Mouse (Mus musculus): ENCODE data around the gene Etl4. TPM values are rescaled to one million over a fixed set of nuclear protein-coding genes. Genes with fewer than 3 reads are reported as not detected.

Gene Etl4
- polyA plus RNA-seq, 1 experiment from 2014 or later, result 27.7 TPM

DNA sequence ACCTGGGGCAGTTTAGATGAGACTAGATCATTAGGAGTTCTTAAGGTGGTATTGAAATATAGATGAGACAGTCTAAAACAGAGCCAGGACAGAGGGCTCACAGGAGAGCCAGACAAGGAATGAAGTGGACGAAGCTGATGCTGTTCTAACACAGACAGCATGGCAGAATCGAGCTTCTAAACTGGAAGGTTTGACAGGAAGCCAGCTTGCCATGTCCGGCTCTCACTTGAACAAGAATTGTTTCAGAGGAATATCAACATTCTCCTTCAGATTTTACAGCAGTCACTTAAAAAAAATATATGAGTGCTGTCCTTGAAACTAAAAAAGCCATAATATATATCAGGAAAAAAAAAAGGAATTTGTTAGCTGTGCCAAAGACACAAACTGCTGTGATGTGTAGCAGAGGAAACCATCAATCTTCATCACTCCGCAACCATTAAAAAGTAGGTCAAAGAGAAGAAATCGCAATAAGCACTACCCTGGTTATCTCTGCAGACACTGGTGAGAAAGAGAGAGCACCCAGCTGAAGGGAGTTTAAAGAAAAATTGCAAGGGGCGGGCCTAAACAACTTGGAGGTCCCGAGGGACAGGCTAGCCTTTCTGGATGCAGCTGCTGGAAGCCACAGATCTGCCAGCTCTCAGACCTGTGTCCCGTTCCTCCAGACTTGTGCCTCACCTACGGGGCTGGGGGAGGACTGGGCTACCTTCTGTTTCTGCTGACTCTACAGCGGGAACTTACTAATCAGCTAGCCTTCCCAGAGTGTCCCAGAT is 534.3 kb downstream of the Etl4 start:
- no peak overlapping the region for H3K4me3 ChIP-seq (ENCODE audit: low read length)
- H3K27me3 ChIP-seq (replicated peaks; ENCODE audit: control insufficient read depth, insufficient read depth, low read length), result no peaks in the 10 kb centered on the region
- H3K36me3 ChIP-seq (ENCODE audit: control insufficient read depth, insufficient read depth, low read length), result no peaks in the 10 kb centered on the region
- 48% methylated on average over 10 of the region's 10 CpGs for WGBS
- no peak overlapping the region for H3K4me2 ChIP-seq (ENCODE audit: low read depth, low read length)
- H3K4me1 ChIP-seq (ENCODE audit: control insufficient read depth, insufficient read depth, low read length), result peaks cover 6% of the 10 kb centered on the region; the same call in 1 of the 2 replicates
- no peaks in the 10 kb centered on the region for H3K9me3 ChIP-seq (ENCODE audit: control insufficient read depth, low read length)
- no peak overlapping the region for H3K9ac ChIP-seq (ENCODE audit: low read depth, low read length)
- peak overlapping the region; percentile 27 for H3K27ac ChIP-seq (ENCODE audit: low read length)
- ATAC-seq, result peak; percentile 28; the same call in 1 of the 2 replicates

DNA sequence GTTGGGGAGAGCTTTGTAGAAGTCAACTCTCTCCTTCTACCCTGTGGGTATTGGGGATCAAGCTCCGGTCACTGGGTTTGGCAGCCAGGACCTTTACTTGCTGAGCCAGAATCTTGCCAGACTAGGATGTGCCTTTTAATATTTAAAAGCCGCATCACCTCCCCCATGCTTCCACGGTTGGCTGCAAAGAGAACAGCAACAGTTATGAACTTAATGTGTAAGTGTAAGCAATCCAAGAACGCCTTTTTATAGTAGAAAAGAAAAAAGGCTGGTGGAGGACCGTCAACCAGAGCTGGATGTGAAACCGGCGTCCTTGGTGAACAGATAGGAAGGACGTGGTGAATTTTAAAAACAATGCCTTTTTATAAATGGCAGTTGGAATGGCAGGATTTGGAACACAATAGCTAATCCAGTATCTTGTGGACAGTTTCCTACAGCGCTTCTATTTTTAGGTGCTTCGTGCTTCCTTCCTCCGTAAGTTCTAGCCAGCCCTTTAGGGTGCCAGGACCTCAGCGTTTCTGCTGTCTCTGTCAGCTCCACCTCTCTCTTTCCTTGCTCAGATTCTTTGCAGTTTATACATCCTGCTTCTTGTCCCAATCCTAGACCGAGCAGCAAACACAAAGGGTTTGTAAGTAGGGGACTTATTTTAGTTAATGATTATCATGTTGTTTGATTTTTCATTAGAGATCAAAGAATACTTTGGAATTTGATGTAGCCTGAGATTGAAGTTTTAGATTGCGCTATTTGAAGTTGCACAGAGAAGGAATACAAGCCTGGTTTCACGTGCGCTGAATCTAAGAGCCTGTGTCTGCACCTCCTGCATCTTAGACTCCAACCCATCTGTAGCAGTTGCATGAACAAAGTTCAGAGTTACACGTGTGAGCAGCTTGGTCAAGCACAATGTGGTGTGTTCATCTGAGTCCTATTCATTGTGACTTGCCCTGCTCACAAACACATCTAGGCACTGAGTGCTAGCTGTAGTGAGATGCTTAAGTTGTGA is 535.9 kb downstream of the Etl4 start:
- peak; percentile 68 for ATAC-seq
- Histone ChIP-seq H3K4me3 (ENCODE audit: low read length) (no peak overlapping the region), H3K36me3 (ENCODE audit: control insufficient read depth, insufficient read depth, low read length) (no peaks in the 10 kb centered on the region), H3K27ac (ENCODE audit: low read length) (peak overlapping the region; percentile 41; the same call in 1 of the 2 replicates), H3K4me1 (ENCODE audit: control insufficient read depth, insufficient read depth, low read length) (peaks cover 6% of the 10 kb centered on the region; the same call in 1 of the 2 replicates), H3K9me3 (ENCODE audit: control insufficient read depth, low read length) (no peaks in the 10 kb centered on the region), H3K27me3 (replicated peaks; ENCODE audit: control insufficient read depth, insufficient read depth, low read length) (no peaks in the 10 kb centered on the region), H3K9ac (ENCODE audit: low read depth, low read length) (no peak overlapping the region), H3K4me2 (ENCODE audit: low read depth, low read length) (peak overlapping the region; percentile 11; the same call in 1 of the 2 replicates)
- 51% methylated on average over 17 of the region's 17 CpGs for WGBS

DNA sequence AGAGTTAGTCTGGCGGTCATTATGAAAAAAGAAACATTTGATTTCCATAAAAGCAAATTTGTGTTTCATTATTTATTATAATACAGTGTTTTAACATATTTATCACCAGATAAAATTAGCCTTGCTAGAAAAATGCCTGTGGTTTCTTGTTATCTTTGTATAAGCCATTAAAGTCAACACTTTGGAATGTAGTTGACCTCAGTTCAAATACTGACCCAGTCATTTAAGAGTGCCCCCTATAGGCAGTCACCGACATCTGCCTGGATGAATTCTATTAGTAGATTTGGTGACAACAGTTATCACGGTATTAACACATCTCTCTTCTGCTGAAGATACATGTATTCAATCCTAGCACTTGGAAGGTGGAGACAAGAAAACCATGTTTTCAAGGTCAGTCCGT is 536.6 kb downstream of the Etl4 start:
- Histone ChIP-seq H3K4me2 (ENCODE audit: low read depth, low read length) (no peak overlapping the region), H3K4me1 (ENCODE audit: control insufficient read depth, insufficient read depth, low read length) (peaks cover 6% of the 10 kb centered on the region; the same call in 1 of the 2 replicates), H3K4me3 (ENCODE audit: low read length) (no peak overlapping the region), H3K27ac (ENCODE audit: low read length) (no peak overlapping the region; the same call in 1 of the 2 replicates), H3K27me3 (replicated peaks; ENCODE audit: control insufficient read depth, insufficient read depth, low read length) (no peaks in the 10 kb centered on the region), H3K9ac (ENCODE audit: low read depth, low read length) (no peak overlapping the region), H3K9me3 (ENCODE audit: control insufficient read depth, low read length) (no peaks in the 10 kb centered on the region), H3K36me3 (ENCODE audit: control insufficient read depth, insufficient read depth, low read length) (no peaks in the 10 kb centered on the region)
- ATAC-seq, result no peak
- WGBS, result 71% methylated on average over 4 of the region's 4 CpGs

DNA sequence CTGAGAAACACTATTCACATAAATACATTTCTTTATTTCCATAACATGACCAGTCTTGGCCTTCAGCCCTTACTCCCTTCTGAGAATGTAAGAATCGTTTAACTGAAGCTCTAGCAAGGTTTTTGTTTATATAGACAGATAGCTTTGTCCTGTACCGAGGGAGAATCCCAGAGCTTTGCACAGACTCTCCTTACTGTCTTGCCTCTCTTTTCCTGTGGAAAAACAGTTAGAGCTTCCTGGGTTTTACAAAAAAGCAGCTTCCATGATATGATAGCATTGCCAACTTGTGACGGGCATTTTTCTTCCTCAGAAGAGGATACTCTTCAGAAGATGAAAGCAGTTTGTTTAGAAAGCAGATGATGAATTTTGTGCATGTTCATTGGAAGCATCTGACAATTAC is 541.4 kb downstream of the Etl4 start:
- 0 out of 2 replicates have a peak, but pooled peaks have one; percentile 48 for ATAC-seq
- no peak overlapping the region for H3K4me3 ChIP-seq (ENCODE audit: low read length)
- 26% methylated on average over 3 of the region's 3 CpGs for WGBS
- H3K27me3 ChIP-seq (replicated peaks; ENCODE audit: control insufficient read depth, insufficient read depth, low read length), result no peaks in the 10 kb centered on the region
- peak overlapping the region; percentile 45; the same call in 1 of the 2 replicates for H3K27ac ChIP-seq (ENCODE audit: low read length)
- H3K9me3 ChIP-seq (ENCODE audit: control insufficient read depth, low read length), result no peaks in the 10 kb centered on the region
- H3K4me2 ChIP-seq (ENCODE audit: low read depth, low read length), result no peak overlapping the region
- no peak overlapping the region for H3K9ac ChIP-seq (ENCODE audit: low read depth, low read length)
- 0 out of 2 replicates have a peak, but pooled peaks cover 2% of the 10 kb centered on the region for H3K4me1 ChIP-seq (ENCODE audit: control insufficient read depth, insufficient read depth, low read length)
- H3K36me3 ChIP-seq (ENCODE audit: control insufficient read depth, insufficient read depth, low read length), result no peaks in the 10 kb centered on the region

DNA sequence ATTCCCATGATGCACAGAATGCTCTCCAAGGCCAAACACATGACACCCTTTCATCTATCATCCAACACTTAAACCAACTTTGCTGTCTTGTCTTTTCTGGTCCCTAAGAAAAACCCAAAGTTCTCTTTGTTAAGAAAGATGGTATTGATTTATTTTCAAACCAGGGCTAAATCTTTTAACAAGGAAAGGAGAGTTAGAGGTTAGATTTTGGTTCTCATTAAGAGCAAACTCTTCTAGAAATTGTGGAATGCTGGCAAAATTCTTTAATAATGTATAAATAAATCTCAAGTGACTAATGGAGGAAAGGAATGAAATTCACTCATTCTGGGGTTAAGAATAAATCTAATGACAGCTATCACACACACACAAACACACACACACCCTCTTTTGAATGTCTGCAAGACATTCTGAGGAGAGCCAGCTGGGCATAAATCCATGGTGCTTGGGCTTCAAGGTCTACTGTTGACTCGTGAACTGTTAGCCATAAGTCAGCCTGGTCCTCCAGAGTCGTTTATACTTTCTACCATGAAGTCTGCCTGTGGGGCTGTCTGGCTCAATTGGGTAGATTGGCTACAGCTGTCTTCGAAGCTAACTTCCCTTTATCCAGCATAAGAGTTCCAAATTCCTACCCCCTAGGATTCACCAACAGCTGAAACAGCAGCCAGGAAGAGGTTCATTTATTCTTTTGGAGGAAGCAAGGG is 544.1 kb downstream of the Etl4 start:
- no peak overlapping the region for H3K4me3 ChIP-seq (ENCODE audit: low read length)
- no peak overlapping the region for H3K4me2 ChIP-seq (ENCODE audit: low read depth, low read length)
- H3K9me3 ChIP-seq (ENCODE audit: control insufficient read depth, low read length), result no peaks in the 10 kb centered on the region
- 50% methylated on average over 3 of the region's 3 CpGs for WGBS
- H3K9ac ChIP-seq (ENCODE audit: low read depth, low read length), result no peak overlapping the region
- no peaks in the 10 kb centered on the region for H3K27me3 ChIP-seq (replicated peaks; ENCODE audit: control insufficient read depth, insufficient read depth, low read length)
- H3K4me1 ChIP-seq (ENCODE audit: control insufficient read depth, insufficient read depth, low read length), result 0 out of 2 replicates have a peak, but pooled peaks cover 2% of the 10 kb centered on the region
- H3K27ac ChIP-seq (ENCODE audit: low read length), result no peak overlapping the region
- no peaks in the 10 kb centered on the region for H3K36me3 ChIP-seq (ENCODE audit: control insufficient read depth, insufficient read depth, low read length)
- ATAC-seq, result peak; percentile 73

DNA sequence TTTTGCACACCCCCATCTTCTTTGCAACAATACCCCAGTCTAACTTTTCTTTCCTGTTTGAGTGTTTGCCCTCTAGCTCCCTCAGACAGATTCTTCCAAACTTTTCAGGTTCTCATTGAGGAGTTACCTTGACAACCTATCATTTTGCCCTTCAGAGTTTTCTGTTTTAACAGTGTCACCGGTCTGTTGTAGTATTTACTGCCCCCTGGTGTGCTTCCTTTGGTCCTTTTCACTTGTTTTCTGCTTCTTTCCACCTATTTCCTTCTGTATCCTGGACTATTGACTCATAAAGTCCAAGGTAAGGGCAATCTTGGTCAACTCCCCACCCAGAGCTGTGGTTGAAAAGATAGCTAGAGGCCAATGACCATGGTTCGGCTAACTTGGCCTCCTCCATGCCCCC is 569.6 kb downstream of the Etl4 start:
- H3K4me1 ChIP-seq (ENCODE audit: control insufficient read depth, insufficient read depth, low read length), result no peaks in the 10 kb centered on the region
- no peak overlapping the region for H3K27ac ChIP-seq (ENCODE audit: low read length)
- no peak overlapping the region for H3K4me2 ChIP-seq (ENCODE audit: low read depth, low read length)
- no peak overlapping the region for H3K4me3 ChIP-seq (ENCODE audit: low read length)
- H3K27me3 ChIP-seq (replicated peaks; ENCODE audit: control insufficient read depth, insufficient read depth, low read length), result no peaks in the 10 kb centered on the region
- H3K9ac ChIP-seq (ENCODE audit: low read depth, low read length), result no peak overlapping the region
- 63% methylated on average over 2 of the region's 2 CpGs for WGBS
- H3K36me3 ChIP-seq (ENCODE audit: control insufficient read depth, insufficient read depth, low read length), result no peaks in the 10 kb centered on the region
- peak; percentile 46; the same call in 1 of the 2 replicates for ATAC-seq
- no peaks in the 10 kb centered on the region for H3K9me3 ChIP-seq (ENCODE audit: control insufficient read depth, low read length)

DNA sequence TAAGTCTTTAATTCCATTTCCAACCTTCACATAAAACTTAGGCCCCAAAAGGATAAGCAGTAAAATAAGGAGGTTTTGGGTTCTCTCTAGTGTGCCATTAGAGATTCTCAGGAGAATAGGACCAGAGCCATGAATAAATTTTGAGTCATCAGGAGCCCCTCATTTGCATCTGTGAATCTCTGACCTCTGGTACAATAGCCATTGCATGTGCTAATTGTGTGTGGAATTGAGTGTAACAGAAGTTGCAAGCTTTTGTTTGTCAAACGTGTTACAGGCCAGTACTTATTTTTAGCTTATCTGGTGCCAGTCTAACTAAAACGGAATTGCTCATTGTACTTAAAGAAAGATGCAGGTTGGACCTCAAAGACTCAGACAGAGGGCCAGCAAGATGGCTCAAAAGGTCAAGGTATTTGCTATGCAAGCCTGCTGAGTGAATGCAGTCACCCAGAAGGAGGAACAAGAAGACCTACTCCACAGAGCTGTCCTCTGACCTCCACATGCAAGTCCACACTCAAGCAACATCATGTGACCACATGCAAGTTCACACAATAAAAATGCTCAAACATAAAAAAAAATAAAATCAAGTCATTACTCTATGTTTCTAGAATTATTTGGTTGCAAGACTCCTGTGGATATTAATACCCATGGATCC is 576.7 kb downstream of the Etl4 start:
- ATAC-seq, result no peak
- Histone ChIP-seq H3K9ac (ENCODE audit: low read depth, low read length) (no peak overlapping the region), H3K9me3 (ENCODE audit: control insufficient read depth, low read length) (no peaks in the 10 kb centered on the region), H3K4me3 (ENCODE audit: low read length) (no peak overlapping the region), H3K27ac (ENCODE audit: low read length) (no peak overlapping the region), H3K4me2 (ENCODE audit: low read depth, low read length) (no peak overlapping the region), H3K4me1 (ENCODE audit: control insufficient read depth, insufficient read depth, low read length) (no peaks in the 10 kb centered on the region), H3K27me3 (replicated peaks; ENCODE audit: control insufficient read depth, insufficient read depth, low read length) (no peaks in the 10 kb centered on the region), H3K36me3 (ENCODE audit: control insufficient read depth, insufficient read depth, low read length) (no peaks in the 10 kb centered on the region)
- WGBS, result 37% methylated on average over 2 of the region's 2 CpGs

DNA sequence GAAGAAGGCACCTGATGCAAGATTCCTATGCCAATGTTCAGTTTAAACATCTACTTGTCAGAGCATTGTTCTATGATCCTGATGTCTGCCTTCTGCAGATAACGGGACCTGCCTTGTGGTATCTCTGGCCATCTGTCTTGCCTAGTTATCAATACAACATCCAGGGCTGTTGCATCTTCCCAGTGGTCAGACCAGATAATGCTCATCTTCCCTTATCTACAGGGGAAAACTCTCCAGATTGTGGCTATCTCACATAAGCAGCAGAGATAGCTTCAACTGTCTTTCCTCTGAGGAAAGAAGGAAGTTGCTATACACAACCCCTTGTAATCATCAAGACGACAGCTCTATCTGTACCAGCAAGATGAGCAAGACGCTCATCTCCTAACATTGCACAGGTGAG is 579.5 kb downstream of the Etl4 start:
- H3K9ac ChIP-seq (ENCODE audit: low read depth, low read length), result no peak overlapping the region
- H3K36me3 ChIP-seq (ENCODE audit: control insufficient read depth, insufficient read depth, low read length), result no peaks in the 10 kb centered on the region
- no peaks in the 10 kb centered on the region for H3K27me3 ChIP-seq (replicated peaks; ENCODE audit: control insufficient read depth, insufficient read depth, low read length)
- 0 out of 2 replicates have a peak, but pooled peaks cover 4% of the 10 kb centered on the region for H3K9me3 ChIP-seq (ENCODE audit: control insufficient read depth, low read length)
- WGBS, result 77% methylated on average over 3 of the region's 3 CpGs
- H3K4me2 ChIP-seq (ENCODE audit: low read depth, low read length), result no peak overlapping the region
- no peak for ATAC-seq
- H3K4me1 ChIP-seq (ENCODE audit: control insufficient read depth, insufficient read depth, low read length), result no peaks in the 10 kb centered on the region
- no peak overlapping the region for H3K27ac ChIP-seq (ENCODE audit: low read length)
- no peak overlapping the region for H3K4me3 ChIP-seq (ENCODE audit: low read length)

Measured in intestine, embryonic 16.5 days (tissue).